Mouse (Mus musculus) neutrophil, adult 83 days (primary cell): ENCODE results near the gene Phf19. TPM values are rescaled to one million over a fixed set of nuclear protein-coding genes. Genes with fewer than 3 reads are reported as not detected.

Source experiments
- total RNA-seq, 2 experiments: library from RNA; stranded (reverse); gene quantifications; one replicate each; pipeline ENCODE4 v1.2.4; 2023

Gene Phf19
- 10 to 100 TPM in 1 of 2 experiments, 1 to 10 TPM in 1; 9.1 to 13.4 TPM for total RNA-seq

DNA sequence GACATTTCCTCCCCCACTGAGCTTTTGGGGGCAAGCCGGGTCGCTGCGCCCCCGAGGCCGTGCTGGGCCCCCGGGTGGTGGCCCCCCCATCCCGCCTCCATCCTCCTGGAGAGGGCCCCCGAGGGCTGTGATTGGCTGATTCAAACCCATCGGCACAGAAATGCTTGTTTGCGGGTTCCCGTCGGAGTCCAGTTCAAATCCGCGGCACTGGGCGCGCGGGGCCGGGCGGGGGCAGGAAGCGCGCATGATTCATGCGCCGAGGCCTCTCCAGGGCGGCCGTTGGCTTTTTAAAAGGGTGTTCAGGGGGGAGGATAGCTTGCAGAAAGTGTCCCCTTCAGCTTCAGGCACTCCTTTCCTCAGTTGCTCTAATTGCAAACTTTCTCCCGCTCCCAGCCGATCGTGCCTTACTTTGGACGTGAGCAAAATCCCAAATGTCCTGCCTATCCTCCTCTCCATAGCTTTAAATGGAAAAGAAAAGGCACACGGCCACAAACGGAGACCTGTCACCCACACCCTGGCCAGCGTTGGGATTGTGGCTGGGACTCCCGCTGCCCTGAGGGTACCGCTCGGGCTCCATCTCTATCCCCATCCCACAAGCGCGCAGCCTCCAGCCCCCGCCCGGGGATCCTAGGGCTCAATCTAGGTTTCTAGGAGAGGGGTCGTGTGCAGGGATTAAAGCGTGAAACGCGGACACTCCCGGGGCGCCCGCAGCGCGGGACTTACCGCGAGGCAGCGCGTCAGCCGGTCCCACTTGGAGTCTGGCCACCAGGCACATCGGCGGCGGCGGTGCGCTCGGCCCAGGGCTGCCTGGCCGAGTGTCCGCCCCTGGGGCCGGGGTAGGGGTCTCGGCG lies at the start of gene Phf19:
Phf19 (minus strand) TSS at position 809 of the 851 bp plus-strand sequence.

GRCm38 (mm10) chr2:34961481-34962036 lies 47.7 kb upstream of the Phf19 start, which contains the start of gene Traf1:
TSS of gene Traf1 (minus strand) at chr2:34961772.

GRCm38 (mm10) chr2:34874816-34875345 lies 38.9 kb downstream of the Phf19 start, which contains the start of gene Psmd5:
TSS of gene Psmd5 (minus strand) at chr2:34874968.

DNA sequence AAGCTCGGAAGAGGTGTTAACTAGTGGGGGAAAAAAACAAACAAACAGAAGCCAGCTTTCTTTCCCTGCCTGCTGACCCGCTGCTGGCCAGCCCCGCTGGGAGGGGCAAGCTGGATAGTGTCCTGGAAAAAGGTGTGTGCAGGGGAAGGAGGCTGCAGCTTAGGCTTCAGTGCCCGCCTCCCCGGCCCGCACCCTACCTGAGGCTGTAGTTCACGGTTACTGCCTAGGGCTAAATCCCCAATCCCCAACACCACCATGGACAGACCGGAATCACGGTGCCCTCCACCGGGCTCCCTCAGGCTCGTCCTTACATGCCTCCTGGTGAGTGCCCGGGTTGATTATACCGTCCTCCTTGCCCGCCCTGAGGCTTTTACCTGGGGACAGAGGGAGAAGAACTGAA lies 39.6 kb downstream of the Phf19 start, which contains the start of gene Cutal:
Cutal (plus strand) TSS at position 126 of the 400 bp plus-strand sequence.

Other genes starting within 250 kb of the Phf19 start
- 10 to 100 TPM; 87.3 to 91.3 TPM for gene Gapvd1, start 158.8 kb downstream of the Phf19 start, total RNA-seq
- gene Hspa5, start 142.1 kb downstream of the Phf19 start, total RNA-seq = 100 to 1,000 TPM; 731 to 950 TPM
- 10 to 100 TPM in 1 of 2 experiments, 1 to 10 TPM in 1; 8.3 to 11.7 TPM for gene Rabepk, start 114.1 kb downstream of the Phf19 start, total RNA-seq
- gene Fbxw2, start 87.7 kb downstream of the Phf19 start, total RNA-seq = 10 to 100 TPM; 82.5 to 92.0 TPM
- not detected for gene Gm34653, start 81.0 kb downstream of the Phf19 start, total RNA-seq
- not detected for gene Cutal, start 39.6 kb downstream of the Phf19 start, total RNA-seq
- 10 to 100 TPM; 20.9 to 24.5 TPM for gene Psmd5, start 39.1 kb downstream of the Phf19 start, total RNA-seq
- gene Traf1, start 47.7 kb upstream of the Phf19 start, total RNA-seq = 1 to 10 TPM; 3.0 to 3.3 TPM
- gene Hc, start 147.4 kb upstream of the Phf19 start, total RNA-seq = 1 to 10 TPM; 1.1 to 1.4 TPM
- under 1 TPM; 0.33 to 0.88 TPM for gene AI182371, start 187.5 kb upstream of the Phf19 start, total RNA-seq
- 10 to 100 TPM; 70.6 to 80.4 TPM for gene Cntrl, start 195.5 kb upstream of the Phf19 start, total RNA-seq